ENCODE assay signal across 8 mouse cellular contexts in genomic region chr3:75942303-75943060, GRCm38 (mm10). TPM values are rescaled to one million over a fixed set of nuclear protein-coding genes. Genes with fewer than 3 reads are reported as not detected.
DNase-seq lines count a peak whose midpoint lies in the region; ATAC-seq lines count a peak whose summit lies in the region.

No protein-coding gene starts in this region.

- no peak overlapping the region for H3K9ac ChIP-seq in hindbrain, embryonic 13.5 days
- no peak overlapping the region for H3K9ac ChIP-seq in hindbrain, embryonic 12.5 days
- H3K9ac ChIP-seq in limb, embryonic 12.5 days (replicated peaks), result no peak overlapping the region

- no peak overlapping the region for H3K4me3 ChIP-seq in hindbrain, embryonic 13.5 days
- H3K4me3 ChIP-seq in hindbrain, embryonic 12.5 days, result no peak overlapping the region
- no peak overlapping the region for H3K4me3 ChIP-seq in limb, embryonic 12.5 days (replicated peaks)
- H3K4me3 ChIP-seq in midbrain, embryonic 10.5 days, result no peak overlapping the region

- no peaks in the 10 kb centered on the region for H3K27me3 ChIP-seq in hindbrain, embryonic 13.5 days
- no peaks in the 10 kb centered on the region for H3K27me3 ChIP-seq in hindbrain, embryonic 12.5 days
- H3K27me3 ChIP-seq in limb, embryonic 12.5 days, result no peaks in the 10 kb centered on the region
- no peaks in the 10 kb centered on the region for H3K27me3 ChIP-seq in midbrain, embryonic 10.5 days (ENCODE audit: low read depth, poor library complexity, severe bottlenecking)

- peaks cover 10% of the 10 kb centered on the region; the same call in 1 of the 2 replicates for H3K4me1 ChIP-seq in hindbrain, embryonic 13.5 days (replicated peaks)
- H3K4me1 ChIP-seq in hindbrain, embryonic 12.5 days, result peaks cover 3% of the 10 kb centered on the region; the same call in 1 of the 2 replicates
- H3K4me1 ChIP-seq in limb, embryonic 12.5 days (replicated peaks), result peaks cover 10% of the 10 kb centered on the region
- H3K4me1 ChIP-seq in midbrain, embryonic 10.5 days, result no peaks in the 10 kb centered on the region

- no peaks in the 10 kb centered on the region for H3K9me3 ChIP-seq in hindbrain, embryonic 13.5 days
- H3K9me3 ChIP-seq in hindbrain, embryonic 12.5 days (replicated peaks), result no peaks in the 10 kb centered on the region
- H3K9me3 ChIP-seq in limb, embryonic 12.5 days, result no peaks in the 10 kb centered on the region
- H3K9me3 ChIP-seq in midbrain, embryonic 10.5 days (replicated peaks), result 0 out of 2 replicates have a peak, but pooled peaks cover 4% of the 10 kb centered on the region

- DNase-seq in NIH3T3 (ENCODE audit: low read depth), result peak; percentile 75
- DNase-seq in cerebellum, postnatal 36 days, result peak; percentile 61 to 67
- DNase-seq in testis, postnatal 10 days (ENCODE audit: low spot score), result no peak
- DNase-seq in midbrain, embryonic 10.5 days (ENCODE audit: low spot score), result no peak
- no peak for DNase-seq in yolk sac, embryonic 10.5 days (ENCODE audit: low spot score)

- 0 out of 2 replicates have a peak overlapping the region, but pooled peaks have one; percentile 31 for H3K27ac ChIP-seq in hindbrain, embryonic 13.5 days
- no peak overlapping the region for H3K27ac ChIP-seq in hindbrain, embryonic 12.5 days
- peak overlapping the region; percentile 37; the same call in 1 of the 2 replicates for H3K27ac ChIP-seq in limb, embryonic 12.5 days
- no peak overlapping the region for H3K27ac ChIP-seq in midbrain, embryonic 10.5 days (replicated peaks)

- H3K36me3 ChIP-seq in hindbrain, embryonic 13.5 days, result peaks cover 5% of the 10 kb centered on the region; the same call in 1 of the 2 replicates
- 0 out of 2 replicates have a peak, but pooled peaks cover 3% of the 10 kb centered on the region for H3K36me3 ChIP-seq in hindbrain, embryonic 12.5 days
- peaks cover 19% of the 10 kb centered on the region; the same call in 1 of the 2 replicates for H3K36me3 ChIP-seq in limb, embryonic 12.5 days
- H3K36me3 ChIP-seq in midbrain, embryonic 10.5 days, result peaks cover 35% of the 10 kb centered on the region

- ATAC-seq in hindbrain, embryonic 13.5 days (ENCODE audit: low FRiP score), result no peak
- no peak for ATAC-seq in hindbrain, embryonic 12.5 days (ENCODE audit: low FRiP score)
- ATAC-seq in limb, embryonic 12.5 days (ENCODE audit: insufficient number of reproducible peaks, insufficient read depth, low FRiP score, low TSS enrichment, low read depth), result 0 out of 2 replicates have a peak, but pooled peaks have one; percentile 56

- H3K4me2 ChIP-seq in hindbrain, embryonic 13.5 days, result no peak overlapping the region
- H3K4me2 ChIP-seq in hindbrain, embryonic 12.5 days (replicated peaks), result no peak overlapping the region
- H3K4me2 ChIP-seq in limb, embryonic 12.5 days, result no peak overlapping the region

- WGBS in hindbrain, embryonic 13.5 days, result 73% methylated on average over 12 of the region's 12 CpGs
- 75% methylated on average over 12 of the region's 12 CpGs for WGBS in hindbrain, embryonic 12.5 days
- WGBS in limb, embryonic 12.5 days, result 70% methylated on average over 12 of the region's 12 CpGs
- 85% methylated on average over 12 of the region's 12 CpGs for WGBS in midbrain, embryonic 10.5 days

RNA-seq across cellular contexts. Expression of gene Golim4, which starts 14.3 kb away (rescaled TPM):
- 32.9 and 33.5 TPM in 2 replicates for polyA plus RNA-seq in hindbrain, embryonic 13.5 days (2015; fragmentation: Nextera tagmentation; extraction: Ambion mirVana)
- 60.2 and 67.6 TPM in 2 replicates for polyA plus RNA-seq in hindbrain, embryonic 12.5 days (2016; fragmentation: Nextera tagmentation; extraction: Ambion mirVana)
- 52.7 and 56.8 TPM in 2 replicates for polyA plus RNA-seq in limb, embryonic 12.5 days (2016; fragmentation: Nextera tagmentation; extraction: Ambion mirVana)
- 52.2 and 55.7 TPM in 2 replicates for polyA plus RNA-seq in midbrain, embryonic 10.5 days (2016; fragmentation: Nextera tagmentation; extraction: Ambion mirVana)

Comparison
In these comparisons a context has a peak if more than half of its experiments do, and no peak if none do; other contexts are left out.
1. H3K27ac ChIP-seq: peak in hindbrain, embryonic 13.5 days (single experiment) and limb, embryonic 12.5 days (single experiment); none in hindbrain, embryonic 12.5 days (single experiment) and midbrain, embryonic 10.5 days (single experiment).
2. DNase-seq: peak in NIH3T3 (single experiment) and cerebellum, postnatal 36 days (2 of 2); none in testis, postnatal 10 days (single experiment), midbrain, embryonic 10.5 days (single experiment) and yolk sac, embryonic 10.5 days (single experiment).